8 mouse cellular contexts compared by ENCODE assay signal in the genomic region with DNA sequence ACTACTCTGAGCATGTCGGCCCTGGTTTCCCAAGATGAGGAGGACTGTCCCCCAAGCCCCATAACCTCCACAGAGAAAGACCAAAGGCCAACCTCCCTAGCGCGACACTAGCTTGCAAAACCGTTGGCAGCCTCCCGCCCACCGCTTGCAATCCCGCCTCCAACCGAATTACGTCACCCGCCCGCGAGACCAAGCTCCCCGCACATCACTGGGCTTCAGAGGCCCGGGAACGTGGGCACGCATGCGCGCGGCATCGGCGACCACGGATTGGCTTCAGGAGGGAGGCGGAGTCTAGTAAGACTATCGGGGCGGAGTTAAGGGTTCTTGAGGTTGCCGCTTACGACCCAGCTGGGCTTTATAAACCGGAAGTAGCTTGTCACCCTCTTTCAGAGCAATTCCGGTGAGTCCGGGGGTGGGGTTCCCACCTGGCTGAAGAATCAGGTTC. TPM values are rescaled to one million over a fixed set of nuclear protein-coding genes. Genes with fewer than 3 reads are reported as not detected.
A peak's percentile ranks its signal among the peaks of the same experiment; 100 is the strongest.
DNase-seq lines count a peak whose midpoint lies in the region; ATAC-seq lines count a peak whose summit lies in the region.

A gene (minus strand): TSS at position 109 of the 445 bp plus-strand sequence.
A gene (plus strand): TSS at position 314 of the 445 bp plus-strand sequence.

- ATAC-seq in erythroblast, adult 5-6 weeks (replicated peaks; ENCODE audit: low FRiP score, poor library complexity, severe bottlenecking), result peak; percentile 87
- peak; percentile 91 for ATAC-seq in kidney, embryonic 15.5 days (replicated peaks; ENCODE audit: low FRiP score)
- peak; percentile 91 for ATAC-seq in monocyte, adult 5-6 weeks (replicated peaks; ENCODE audit: insufficient number of reproducible peaks, low FRiP score, low TSS enrichment, poor library complexity, severe bottlenecking)

- peak within 1 kb of the TSS; percentile 94 for H3K27ac ChIP-seq in heart, embryonic 10.5 days
- peak within 1 kb of the TSS; percentile 93 for H3K27ac ChIP-seq in kidney, embryonic 15.5 days

- H3K9me3 ChIP-seq in heart, embryonic 10.5 days, result no peaks in the 10 kb centered on the region
- H3K9me3 ChIP-seq in kidney, embryonic 15.5 days (replicated peaks), result no peaks in the 10 kb centered on the region

- H3K9ac ChIP-seq in kidney, embryonic 15.5 days, result peak within 1 kb of the TSS; percentile 87

- under 1% methylated on average over 30 of the region's 30 CpGs for WGBS in heart, embryonic 10.5 days
- under 1% methylated on average over 30 of the region's 30 CpGs for WGBS in kidney, embryonic 15.5 days

- H3K4me1 ChIP-seq in heart, embryonic 10.5 days, result peaks cover 49% of the 10 kb centered on the region
- peaks cover 52% of the 10 kb centered on the region for H3K4me1 ChIP-seq in kidney, embryonic 15.5 days

- H3K36me3 ChIP-seq in heart, embryonic 10.5 days, result peaks cover 22% of the 10 kb centered on the region
- peaks cover 22% of the 10 kb centered on the region for H3K36me3 ChIP-seq in kidney, embryonic 15.5 days

- peaks cover 25% of the 10 kb centered on the region for H3K27me3 ChIP-seq in heart, embryonic 10.5 days (ENCODE audit: insufficient read depth, poor library complexity, severe bottlenecking)
- H3K27me3 ChIP-seq in kidney, embryonic 15.5 days, result peaks cover 20% of the 10 kb centered on the region

- H3K4me3 ChIP-seq in heart, embryonic 10.5 days, result peak within 1 kb of the TSS; percentile 77
- peak within 1 kb of the TSS; percentile 70 for H3K4me3 ChIP-seq in kidney, embryonic 15.5 days (replicated peaks)

- peak; percentile 98 for DNase-seq in B cell, adult 2 months
- DNase-seq in brain, adult 2 months (ENCODE audit: low read depth, low spot score), result peak; percentile 100
- peak; percentile 100 for DNase-seq in heart, embryonic 10.5 days (ENCODE audit: low spot score)
- DNase-seq in liver, result peak; percentile 100
- peak; percentile 99 to 100 for DNase-seq in spleen, postnatal 4 days (ENCODE audit: low spot score in 2 of 2)

- peak within 1 kb of the TSS; percentile 87 for H3K4me2 ChIP-seq in kidney, embryonic 15.5 days

RNA-seq across cellular contexts. Expression of the first gene that starts in this region (rescaled TPM):
- 2.9 and 7.3 TPM in 2 replicates for total RNA-seq in erythroblast, adult 5-6 weeks (2015; ENCODE audit: low replicate concordance)
- total RNA-seq in erythroblast, adult 5-6 weeks (2017; ENCODE audit: low replicate concordance), result 16.9 and 24.4 TPM in 2 replicates
- 20.7 and 21.4 TPM in 2 replicates for polyA plus RNA-seq in heart, embryonic 10.5 days (2016; fragmentation: Nextera tagmentation; extraction: Ambion mirVana)
- 23.0 and 23.9 TPM in 2 replicates for polyA plus RNA-seq in kidney, embryonic 15.5 days (2015; fragmentation: Nextera tagmentation; extraction: Ambion mirVana)
- total RNA-seq in monocyte, adult 5-6 weeks (2017), result 5.8 to 26.8 TPM (median 19.1 TPM) in 3 replicates

RNA-seq across cellular contexts. Expression of the second gene that starts in this region (rescaled TPM):
- total RNA-seq in erythroblast, adult 5-6 weeks (2015; ENCODE audit: low replicate concordance), result 33.2 and 43.7 TPM in 2 replicates
- total RNA-seq in erythroblast, adult 5-6 weeks (2017; ENCODE audit: low replicate concordance), result 12.7 and 24.8 TPM in 2 replicates
- 155 and 186 TPM in 2 replicates for polyA plus RNA-seq in heart, embryonic 10.5 days (2016; fragmentation: Nextera tagmentation; extraction: Ambion mirVana)
- 152 and 160 TPM in 2 replicates for polyA plus RNA-seq in kidney, embryonic 15.5 days (2015; fragmentation: Nextera tagmentation; extraction: Ambion mirVana)
- total RNA-seq in monocyte, adult 5-6 weeks (2017), result 54.4 to 91.3 TPM (median 61.3 TPM) in 3 replicates

Comparison
In these comparisons a context has a peak if more than half of its experiments do, and no peak if none do; other contexts are left out.
1. Peak in every context shown above with its lines: DNase-seq, ATAC-seq, H3K4me3 ChIP-seq and H3K27ac ChIP-seq.